Mouse (Mus musculus) hindbrain, embryonic 15.5 days (tissue): ENCODE measurements around the gene Abhd2. TPM values are rescaled to one million over a fixed set of nuclear protein-coding genes. Genes with fewer than 3 reads are reported as not detected.

Experiments used
- ATAC-seq: fragments of 200-750 bp; cut with Nextera tagmentation; 2 replicates; pipeline ENCODE4 v1.8.0; 2017; ENCODE audit warnings: low read depth, moderate number of reproducible peaks, moderate TSS enrichment; ENCODE audit not compliant: low FRiP score
- H3K27ac ChIP-seq: fragments of 300-500 bp; sonication (generic); replicated peaks from 2 replicates; pipeline ENCODE4 v1.5.1; 2015; ENCODE audit warnings: mild to moderate bottlenecking, inconsistent platforms
- H3K27me3 ChIP-seq: fragments of 300-500 bp; sonication (generic); 2 replicates; pipeline ENCODE4 v1.6.1; 2015; ENCODE audit warnings: control low read depth, inconsistent platforms
- H3K36me3 ChIP-seq: fragments of 300-500 bp; sonication (generic); 2 replicates; pipeline ENCODE4 v1.6.1; 2015; ENCODE audit warnings: control low read depth, inconsistent platforms
- H3K4me1 ChIP-seq: fragments of 300-500 bp; sonication (generic); replicated peaks from 2 replicates; pipeline ENCODE4 v1.6.1; 2015; ENCODE audit warnings: control low read depth, inconsistent platforms
- H3K4me2 ChIP-seq: fragments of 300-500 bp; sonication (generic); 2 replicates; pipeline ENCODE4 v1.6.1; 2015; ENCODE audit warnings: moderate library complexity, mild to moderate bottlenecking, inconsistent platforms
- H3K4me3 ChIP-seq: fragments of 300-500 bp; sonication (generic); 2 replicates; pipeline ENCODE4 v1.5.1; 2015; ENCODE audit warnings: mild to moderate bottlenecking, inconsistent platforms
- H3K9ac ChIP-seq: fragments of 300-500 bp; sonication (generic); 2 replicates; pipeline ENCODE4 v1.6.1; 2015; ENCODE audit warnings: inconsistent platforms
- H3K9me3 ChIP-seq: fragments of 300-500 bp; sonication (generic); 2 replicates; pipeline ENCODE4 v1.6.1; 2016; ENCODE audit warnings: control low read depth, inconsistent platforms
- WGBS: fragments of 180-500 bp; shearing (Covaris S2); methylation state at CpG from one replicate; pipeline ENCODE4 v1.1.7; 2015; 5-methylcytosine and 5-hydroxymethylcytosine counted together
- polyA plus RNA-seq: library from polyadenylated mRNA; unstranded; fragments of >200 nt; fragmentation: Nextera tagmentation; extraction: Ambion mirVana; gene quantifications from 2 replicates; pipeline ENCODE4 v1.2.1, GENCODE M21; 2015

Abhd2 gene
- polyA plus RNA-seq, 1 experiment from 2014 or later, result 19.8 TPM

GRCm38 (mm10) chr7:79371321-79371879 is 98.4 kb downstream of the Abhd2 start:
- Histone ChIP-seq H3K4me2 (no peak overlapping the region), H3K4me3 (no peak overlapping the region), H3K27ac (no peak overlapping the region), H3K27me3 (no peaks in the 10 kb centered on the region), H3K9me3 (no peaks in the 10 kb centered on the region), H3K9ac (no peak overlapping the region), H3K36me3 (no peaks in the 10 kb centered on the region), H3K4me1 (no peaks in the 10 kb centered on the region)
- peak; percentile 68 for ATAC-seq
- WGBS, result 47% methylated on average over 10 of the region's 10 CpGs

DNA sequence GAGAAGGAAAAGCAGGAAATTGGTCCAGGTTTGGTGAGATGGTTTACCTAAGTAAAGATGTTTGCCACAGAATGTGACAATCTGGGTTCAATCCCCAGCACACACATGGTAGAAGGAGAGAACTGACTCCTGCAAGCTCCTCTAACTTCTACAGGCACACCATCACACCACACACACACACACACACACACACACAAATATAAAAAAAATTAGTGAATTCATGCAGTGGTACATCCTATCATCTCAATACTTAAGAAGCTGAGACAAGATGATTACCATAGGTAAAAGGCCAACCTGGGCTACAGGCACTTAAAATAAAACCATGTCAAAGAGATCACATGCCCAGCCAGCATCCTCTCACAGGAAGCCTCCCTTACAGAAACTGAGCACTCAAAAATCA is 101.0 kb downstream of the Abhd2 start:
- no peak overlapping the region for H3K4me3 ChIP-seq

GRCm38 (mm10) chr7:79375594-79375993 is 102.6 kb downstream of the Abhd2 start:
- 73% methylated on average over 5 of the region's 5 CpGs for WGBS

More for the DNA sequence above, 101.0 kb downstream of the Abhd2 start:
- Histone ChIP-seq H3K4me1 (no peaks in the 10 kb centered on the region), H3K27me3 (no peaks in the 10 kb centered on the region), H3K27ac (no peak overlapping the region), H3K4me2 (no peak overlapping the region), H3K36me3 (no peaks in the 10 kb centered on the region), H3K9ac (no peak overlapping the region), H3K9me3 (no peaks in the 10 kb centered on the region)
- no peak for ATAC-seq

GRCm38 (mm10) chr7:79376516-79377275 is 103.7 kb downstream of the Abhd2 start:
- Histone ChIP-seq H3K9me3 (no peaks in the 10 kb centered on the region), H3K36me3 (no peaks in the 10 kb centered on the region), H3K27ac (no peak overlapping the region), H3K9ac (no peak overlapping the region), H3K27me3 (no peaks in the 10 kb centered on the region), H3K4me2 (no peak overlapping the region), H3K4me3 (no peak overlapping the region), H3K4me1 (no peaks in the 10 kb centered on the region)
- WGBS, result 88% methylated on average over 10 of the region's 10 CpGs
- ATAC-seq, result no peak

More at GRCm38 (mm10) chr7:79375594-79375993, 102.6 kb downstream of the Abhd2 start:
- Histone ChIP-seq H3K27me3 (no peaks in the 10 kb centered on the region), H3K27ac (no peak overlapping the region), H3K4me2 (no peak overlapping the region), H3K9ac (no peak overlapping the region), H3K4me3 (no peak overlapping the region), H3K4me1 (no peaks in the 10 kb centered on the region), H3K36me3 (no peaks in the 10 kb centered on the region), H3K9me3 (no peaks in the 10 kb centered on the region)
- no peak for ATAC-seq

GRCm38 (mm10) chr7:79386422-79387133 is 113.6 kb downstream of the Abhd2 start, which contains the start of gene Rlbp1:
Rlbp1 (minus strand) TSS chr7:79387048.
- ATAC-seq, result peak; percentile 81; the same call in 1 of the 2 replicates
- H3K4me1 ChIP-seq, result 0 out of 2 replicates have a peak, but pooled peaks cover 3% of the 10 kb centered on the region
- peak within 1 kb of the TSS; percentile 65 for H3K27ac ChIP-seq
- no peaks in the 10 kb centered on the region for H3K27me3 ChIP-seq
- no peak within 1 kb of the TSS for H3K9ac ChIP-seq
- peak within 1 kb of the TSS; percentile 21; the same call in 1 of the 2 replicates for H3K4me2 ChIP-seq
- no peak within 1 kb of the TSS for H3K4me3 ChIP-seq
- H3K9me3 ChIP-seq, result no peaks in the 10 kb centered on the region
- no peaks in the 10 kb centered on the region for H3K36me3 ChIP-seq
- 58% methylated on average over 16 of the region's 16 CpGs for WGBS

DNA sequence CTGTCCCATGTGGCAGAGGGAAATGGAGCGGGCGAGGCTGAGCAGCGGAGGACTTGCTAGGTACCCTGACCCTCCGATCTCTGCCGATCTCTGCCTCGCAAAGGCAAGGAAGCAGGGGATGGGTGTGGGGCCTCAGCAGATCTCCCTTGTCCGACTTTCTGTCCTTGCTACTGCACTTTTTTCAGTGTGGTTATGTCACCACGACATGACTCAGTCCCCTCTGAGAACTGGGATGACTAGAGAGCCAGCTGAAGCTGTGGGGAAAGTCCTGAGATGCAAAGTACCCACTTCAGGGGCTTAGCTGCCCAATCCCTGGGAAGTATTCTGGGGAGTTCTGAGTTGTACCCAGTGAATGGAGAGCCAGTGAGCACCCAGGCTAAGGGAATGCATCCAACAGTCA is 114.1 kb downstream of the Abhd2 start:
- H3K4me2 ChIP-seq, result no peak overlapping the region
- H3K27me3 ChIP-seq, result no peaks in the 10 kb centered on the region
- H3K4me1 ChIP-seq, result 0 out of 2 replicates have a peak, but pooled peaks cover 3% of the 10 kb centered on the region
- H3K36me3 ChIP-seq, result no peaks in the 10 kb centered on the region
- H3K9me3 ChIP-seq, result no peaks in the 10 kb centered on the region
- peak overlapping the region; percentile 65 for H3K27ac ChIP-seq
- no peak overlapping the region for H3K4me3 ChIP-seq
- no peak for ATAC-seq
- H3K9ac ChIP-seq, result no peak overlapping the region
- WGBS, result 74% methylated on average over 8 of the region's 8 CpGs

- no peak overlapping the region for H3K9ac ChIP-seq
- no peak overlapping the region for H3K4me2 ChIP-seq
- H3K9me3 ChIP-seq, result no peaks in the 10 kb centered on the region
- no peak overlapping the region for H3K4me3 ChIP-seq
- 60% methylated on average over 7 of the region's 7 CpGs for WGBS
- peaks cover 10% of the 10 kb centered on the region for H3K4me1 ChIP-seq
- H3K36me3 ChIP-seq, result no peaks in the 10 kb centered on the region
- H3K27me3 ChIP-seq, result no peaks in the 10 kb centered on the region
- ATAC-seq, result no peak
- no peak overlapping the region for H3K27ac ChIP-seq
Measured at GRCm38 (mm10) chr7:79387991-79388390, 115.0 kb downstream of the Abhd2 start.

DNA sequence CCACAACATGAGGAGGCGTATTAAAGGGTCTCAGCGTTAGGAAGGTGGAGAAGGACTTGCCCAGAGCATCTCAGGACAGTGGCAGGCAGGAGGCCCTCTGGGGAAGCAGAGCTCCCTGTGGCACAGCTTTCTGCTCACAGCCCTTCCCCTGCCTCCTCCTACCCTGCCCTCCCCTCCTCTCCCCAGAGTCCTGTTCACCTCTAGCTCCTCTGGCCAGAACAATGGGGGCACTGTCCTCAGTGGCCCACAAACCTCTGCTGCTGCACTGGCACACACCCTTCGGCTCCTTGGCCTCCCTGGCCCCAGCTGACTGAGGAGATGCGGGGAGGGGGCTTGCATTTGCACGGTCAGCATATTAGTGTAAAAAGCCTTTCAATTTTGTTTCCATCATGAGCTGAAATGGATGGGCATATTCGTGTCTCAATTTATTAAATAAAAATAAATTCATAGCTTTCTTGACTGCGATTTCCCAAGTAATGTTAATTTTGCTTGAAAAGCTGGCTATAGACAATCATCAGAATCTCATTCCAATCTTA is 115.7 kb downstream of the Abhd2 start:
- ATAC-seq, result no peak
- Histone ChIP-seq H3K4me2 (no peak overlapping the region), H3K27me3 (no peaks in the 10 kb centered on the region), H3K36me3 (no peaks in the 10 kb centered on the region), H3K27ac (0 out of 2 replicates have a peak overlapping the region, but pooled peaks have one; percentile 20), H3K4me1 (peaks cover 10% of the 10 kb centered on the region), H3K9me3 (no peaks in the 10 kb centered on the region), H3K9ac (no peak overlapping the region), H3K4me3 (no peak overlapping the region)
- 60% methylated on average over 7 of the region's 7 CpGs for WGBS

- Histone ChIP-seq H3K9me3 (no peaks in the 10 kb centered on the region), H3K4me3 (no peak overlapping the region), H3K4me1 (peaks cover 10% of the 10 kb centered on the region), H3K4me2 (no peak overlapping the region), H3K27me3 (no peaks in the 10 kb centered on the region), H3K36me3 (no peaks in the 10 kb centered on the region), H3K9ac (no peak overlapping the region), H3K27ac (no peak overlapping the region)
- no peak for ATAC-seq
- WGBS, result 79% methylated on average over 5 of the region's 5 CpGs
Measured at GRCm38 (mm10) chr7:79390141-79390708, 117.2 kb downstream of the Abhd2 start.

GRCm38 (mm10) chr7:79391471-79391870 is 118.5 kb downstream of the Abhd2 start:
- no peaks in the 10 kb centered on the region for H3K9me3 ChIP-seq
- H3K9ac ChIP-seq, result peak overlapping the region; percentile 53
- no peaks in the 10 kb centered on the region for H3K36me3 ChIP-seq
- peaks cover 10% of the 10 kb centered on the region for H3K4me1 ChIP-seq
- 13% methylated on average over 3 of the region's 3 CpGs for WGBS
- peak overlapping the region; percentile 48 for H3K4me3 ChIP-seq
- peak; percentile 7; the same call in 1 of the 2 replicates for ATAC-seq
- H3K27ac ChIP-seq, result peak overlapping the region; percentile 79
- H3K4me2 ChIP-seq, result peak overlapping the region; percentile 100
- no peaks in the 10 kb centered on the region for H3K27me3 ChIP-seq

DNA sequence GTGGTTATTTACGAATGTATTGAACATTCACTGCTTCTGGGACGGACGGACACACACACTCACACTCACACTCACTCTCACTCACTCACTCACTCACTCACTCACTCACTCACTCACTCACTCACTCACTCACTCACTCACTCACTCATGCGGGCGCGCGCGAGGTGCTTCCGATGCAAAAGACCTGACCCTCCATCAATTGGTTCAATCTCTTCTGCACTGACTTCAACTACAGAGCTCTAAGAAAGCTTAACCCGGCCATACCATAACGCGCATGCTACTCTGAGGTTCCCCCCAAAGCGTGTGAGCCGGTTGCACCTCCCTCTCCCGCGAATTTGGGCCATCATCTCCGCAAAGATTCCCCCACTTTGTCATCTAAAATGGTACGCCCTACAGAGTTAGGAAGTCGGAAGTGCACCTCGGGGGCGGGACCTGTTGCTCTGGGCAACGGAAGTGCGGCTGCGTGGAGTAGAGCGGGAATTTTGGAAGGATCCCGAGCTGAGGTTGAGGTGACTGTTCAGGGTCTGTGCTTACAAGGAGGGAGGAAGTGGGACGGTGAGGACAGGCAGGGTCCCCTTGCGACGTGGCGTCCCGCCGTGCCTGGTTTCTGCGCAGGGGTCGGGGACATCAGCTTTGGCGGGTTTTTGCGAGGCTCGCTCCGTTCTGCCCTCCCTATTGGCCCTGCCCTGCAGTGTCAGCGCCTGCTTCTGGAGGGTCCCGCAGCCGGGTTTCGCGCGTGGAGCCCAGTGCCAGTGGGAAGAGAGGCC is 119.1 kb downstream of the Abhd2 start, which contains the start of gene Fanci:
Gene Fanci, plus strand, starts transcription at position 47 of the 767 bp plus-strand sequence.
- H3K4me2 ChIP-seq, result peak within 1 kb of the TSS; percentile 100
- peaks cover 10% of the 10 kb centered on the region for H3K4me1 ChIP-seq
- peak within 1 kb of the TSS; percentile 53 for H3K9ac ChIP-seq
- ATAC-seq, result peak; percentile 94
- no peaks in the 10 kb centered on the region for H3K36me3 ChIP-seq
- no peaks in the 10 kb centered on the region for H3K9me3 ChIP-seq
- H3K27me3 ChIP-seq, result no peaks in the 10 kb centered on the region
- H3K27ac ChIP-seq, result peak within 1 kb of the TSS; percentile 79
- peak within 1 kb of the TSS; percentile 48 for H3K4me3 ChIP-seq
- under 1% methylated on average over 44 of the region's 44 CpGs for WGBS
